Mouse (Mus musculus): ENCODE measurements around the gene Cfh. TPM values are rescaled to one million over a fixed set of nuclear protein-coding genes. Genes with fewer than 3 reads are reported as not detected.

Gene Cfh
- 2.8 and 3.1 TPM in 2 replicates for polyA plus RNA-seq (2012; rRNA removed)

DNA sequence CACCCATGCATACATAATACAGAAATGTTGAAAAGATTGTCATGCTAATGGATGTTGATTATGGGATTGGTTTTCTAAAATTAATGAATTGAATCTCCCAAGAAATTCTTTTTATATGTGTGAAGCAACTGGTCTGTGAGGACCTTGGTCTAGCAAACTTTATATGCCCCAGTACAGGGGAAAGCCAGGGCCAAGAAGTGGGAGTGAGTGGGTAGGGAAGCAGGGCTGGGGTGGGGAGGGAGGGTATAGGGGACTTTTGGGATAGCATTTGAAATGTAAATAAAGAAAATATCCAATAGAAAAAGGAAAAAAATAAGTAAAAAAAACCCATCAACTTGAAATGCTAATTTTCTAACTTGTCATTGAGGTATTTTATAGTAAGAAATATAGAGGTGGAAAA is at the start of gene Cfh:
Gene Cfh (minus strand): TSS at position 101 of the 400 bp plus-strand sequence.

Other genes starting within 250 kb of the Cfh start
- gene Kcnt2, start 62.4 kb upstream of the Cfh start, polyA plus RNA-seq (2012; rRNA removed) = 1.4 and 2.1 TPM in 2 replicates